Mouse (Mus musculus) fat pad, adult 2 months (tissue): ENCODE results near the gene Cdk5.

ENCODE experiments used
- DNase-seq: peaks from one replicate; pipeline ENCODE4 v3.0.0-alpha.2; 2011; ENCODE audit warnings: low read depth, low spot score; ENCODE audit errors: extremely low read depth

Cdk5 gene

DNA sequence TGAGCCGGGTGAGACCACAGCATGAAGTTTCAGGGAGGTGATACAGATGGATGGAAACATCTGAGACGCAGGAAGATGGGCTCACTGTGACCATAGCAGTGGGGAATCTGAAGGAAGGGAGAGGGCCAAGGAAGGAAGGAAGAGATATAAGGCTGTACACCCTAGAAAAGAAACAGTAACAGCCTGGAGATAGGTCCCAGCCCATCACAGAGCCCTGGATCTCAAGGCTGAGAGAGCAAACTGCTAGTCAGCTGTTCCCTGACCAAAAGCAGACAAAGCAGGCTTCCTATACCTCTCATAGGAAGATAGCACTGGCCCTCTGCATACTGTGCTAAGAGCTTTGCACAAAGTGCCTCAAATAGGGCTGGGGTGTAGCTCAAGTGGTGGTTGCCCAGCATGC lies 44.6 kb downstream of the Cdk5 start:
- DNase-seq, result no peak

GRCm38 (mm10) chr5:24374666-24375328 lies 48.5 kb downstream of the Cdk5 start:
- no peak for DNase-seq

GRCm38 (mm10) chr5:24374216-24374615 lies 49.1 kb downstream of the Cdk5 start:
- DNase-seq, result no peak

- no peak for DNase-seq
These were observed 49.5 kb downstream of the Cdk5 start for GRCm38 (mm10) chr5:24373807-24374206.

- no peak for DNase-seq
These were observed 53.6 kb downstream of the Cdk5 start for GRCm38 (mm10) chr5:24369767-24370166.
